Mouse (Mus musculus): ENCODE data around the gene Usp36. TPM values are rescaled to one million over a fixed set of nuclear protein-coding genes. Genes with fewer than 3 reads are reported as not detected.

Usp36 gene
- polyA plus RNA-seq, 2 experiments: 17.7 to 24.3 TPM

DNA sequence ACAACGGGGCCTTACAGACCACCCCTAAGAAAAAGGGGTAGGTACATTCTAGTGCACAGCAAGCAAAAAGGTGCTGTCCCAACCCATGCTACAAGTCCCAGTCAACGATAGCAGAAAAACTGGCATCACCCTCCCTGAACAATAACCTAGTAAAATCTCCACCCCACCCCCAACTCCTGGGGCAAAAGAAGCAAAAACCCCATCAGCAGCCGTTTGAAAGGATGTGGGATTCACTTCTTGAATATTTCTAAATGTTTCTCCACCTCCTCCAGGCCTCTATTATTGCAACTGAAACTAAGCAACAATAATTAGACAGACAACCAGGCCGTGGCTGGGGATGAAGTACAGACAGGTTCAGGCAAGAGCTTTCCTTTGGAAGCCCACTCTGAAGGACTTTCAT, 49.7 kb downstream of the Usp36 start:
- no peak overlapping the region for H3K4me2 ChIP-seq (replicated peaks; ENCODE audit: low read depth, low read length, severe bottlenecking)
- H3K36me3 ChIP-seq (ENCODE audit: control insufficient read depth, insufficient read depth, low read length): no peaks in the 10 kb centered on the region
- H3K4me1 ChIP-seq (ENCODE audit: control insufficient read depth, insufficient read depth, low read length): peaks cover 53% of the 10 kb centered on the region
- 38% methylated on average over 4 of the region's 4 CpGs for WGBS
- TF ChIP-seq POLR2A (IDR thresholded peaks at IDR 0.05; ENCODE audit: borderline replicate concordance, extremely low read depth, insufficient read depth, insufficient read length): no peak
- H3K27me3 ChIP-seq (ENCODE audit: control insufficient read depth, insufficient read depth, low read length): no peaks in the 10 kb centered on the region
- no peaks in the 10 kb centered on the region for H3K9me3 ChIP-seq (ENCODE audit: control insufficient read depth, low read length)
- ATAC-seq (ENCODE audit: low FRiP score, low read depth) (no peak), DNase-seq (ENCODE audit: low spot score) (no peak)
- peak overlapping the region; percentile 89 for H3K27ac ChIP-seq (replicated peaks; ENCODE audit: low read depth, low read length)
- H3K9ac ChIP-seq (ENCODE audit: low read depth, low read length, severe bottlenecking): no peak overlapping the region
- H3K4me3 ChIP-seq (replicated peaks; ENCODE audit: low read length): no peak overlapping the region

DNA sequence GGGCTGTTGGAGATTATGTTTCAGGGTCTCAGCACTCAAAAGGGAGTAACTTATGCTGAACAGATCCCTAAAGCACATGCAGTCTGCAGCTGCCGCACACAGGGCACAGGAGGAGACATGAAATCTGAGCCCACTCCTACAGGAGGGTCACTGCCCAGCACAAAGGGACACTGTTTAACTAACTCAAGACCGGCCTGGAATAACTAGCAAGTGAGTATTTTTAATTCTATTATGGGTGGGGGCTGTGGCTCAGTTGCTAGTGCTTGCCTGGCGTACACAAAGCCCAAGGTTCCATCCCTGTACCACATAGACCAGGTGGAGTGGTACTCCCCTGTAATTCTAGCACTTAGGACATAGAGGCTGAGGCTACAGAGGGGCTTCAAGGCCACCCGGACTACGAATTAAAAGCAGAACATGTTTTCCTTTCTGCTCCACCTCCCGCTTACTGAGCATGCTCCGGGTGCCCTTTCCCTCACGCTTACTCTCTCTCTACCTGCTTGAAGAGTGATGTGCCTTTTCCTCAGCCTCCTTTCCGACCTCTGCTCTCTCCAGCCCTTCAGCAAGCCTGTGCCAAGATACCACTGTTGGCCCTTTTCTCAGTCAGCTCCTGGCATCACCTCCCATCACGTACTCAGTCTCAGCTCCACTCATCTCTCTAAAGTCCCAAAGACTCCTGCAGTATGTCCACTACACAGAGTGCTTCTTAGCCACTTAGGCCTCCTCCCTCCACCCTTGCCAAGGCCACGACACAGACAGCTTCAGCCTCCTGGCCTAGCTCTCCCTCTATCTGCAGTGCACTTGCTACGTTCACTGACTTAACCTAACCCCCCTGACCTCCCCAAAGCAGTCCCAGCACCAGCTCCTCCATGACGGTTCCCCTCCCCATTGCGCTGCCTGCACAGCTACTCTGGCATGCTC, 50.5 kb downstream of the Usp36 start:
- DNase-seq (ENCODE audit: low spot score) (peak; percentile 52), ATAC-seq (ENCODE audit: low FRiP score, low read depth) (peak; percentile 90)
- Histone ChIP-seq H3K36me3 (ENCODE audit: control insufficient read depth, insufficient read depth, low read length) (no peaks in the 10 kb centered on the region), H3K9ac (ENCODE audit: low read depth, low read length, severe bottlenecking) (peak overlapping the region; percentile 22; the same call in 1 of the 2 replicates), H3K4me3 (replicated peaks; ENCODE audit: low read length) (no peak overlapping the region), H3K4me1 (ENCODE audit: control insufficient read depth, insufficient read depth, low read length) (peaks cover 53% of the 10 kb centered on the region), H3K27ac (replicated peaks; ENCODE audit: low read depth, low read length) (peak overlapping the region; percentile 89), H3K27me3 (ENCODE audit: control insufficient read depth, insufficient read depth, low read length) (no peaks in the 10 kb centered on the region), H3K4me2 (replicated peaks; ENCODE audit: low read depth, low read length, severe bottlenecking) (peak overlapping the region; percentile 31; the same call in 1 of the 2 replicates), H3K9me3 (ENCODE audit: control insufficient read depth, low read length) (no peaks in the 10 kb centered on the region)
- TF ChIP-seq POLR2A (IDR thresholded peaks at IDR 0.05; ENCODE audit: borderline replicate concordance, extremely low read depth, insufficient read depth, insufficient read length): no peak
- WGBS: 31% methylated on average over 14 of the region's 14 CpGs

DNA sequence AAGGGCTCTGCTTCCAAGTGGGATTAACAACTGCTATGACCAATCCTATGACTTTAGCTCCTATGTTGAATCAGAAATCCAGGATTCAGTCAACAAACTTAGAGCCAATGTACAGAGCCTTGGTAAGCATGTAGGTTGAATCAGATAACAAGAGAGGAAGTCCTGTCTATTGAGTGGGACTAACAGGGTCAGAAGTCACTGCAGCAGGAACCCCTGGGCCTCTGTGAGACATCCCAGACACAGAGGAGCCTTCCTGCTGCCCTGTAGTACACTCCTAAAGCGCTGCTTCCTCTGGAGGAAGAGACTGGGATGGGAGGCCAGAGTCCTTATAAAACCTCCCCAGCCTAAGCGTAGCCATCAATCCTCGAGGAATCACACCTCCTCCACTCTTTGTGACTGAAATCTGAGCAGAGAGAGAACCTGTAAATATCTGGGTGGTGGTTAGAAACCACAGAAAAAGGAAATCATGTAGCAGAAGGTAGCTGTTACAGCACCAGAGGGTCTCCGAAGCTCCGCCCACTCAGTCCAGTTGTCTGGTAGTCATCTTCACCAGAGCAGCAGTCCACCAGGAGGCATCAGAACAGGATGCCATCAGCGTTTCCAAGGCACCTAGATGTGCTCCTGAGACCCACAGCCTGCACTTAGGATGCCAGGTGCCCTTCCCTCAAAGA, 53.4 kb downstream of the Usp36 start:
- H3K27me3 ChIP-seq (ENCODE audit: control insufficient read depth, insufficient read depth, low read length): no peaks in the 10 kb centered on the region
- no peak overlapping the region; the same call in 1 of the 2 replicates for H3K9ac ChIP-seq (ENCODE audit: low read depth, low read length, severe bottlenecking)
- ATAC-seq (ENCODE audit: low FRiP score, low read depth) (no peak), DNase-seq (ENCODE audit: low spot score) (no peak)
- H3K27ac ChIP-seq (replicated peaks; ENCODE audit: low read depth, low read length): peak overlapping the region; percentile 55; the same call in 1 of the 2 replicates
- WGBS: 46% methylated on average over 6 of the region's 6 CpGs
- no peaks in the 10 kb centered on the region for H3K9me3 ChIP-seq (ENCODE audit: control insufficient read depth, low read length)
- TF ChIP-seq POLR2A (IDR thresholded peaks at IDR 0.05; ENCODE audit: borderline replicate concordance, extremely low read depth, insufficient read depth, insufficient read length): no peak
- H3K4me2 ChIP-seq (replicated peaks; ENCODE audit: low read depth, low read length, severe bottlenecking): no peak overlapping the region
- peaks cover 49% of the 10 kb centered on the region for H3K4me1 ChIP-seq (ENCODE audit: control insufficient read depth, insufficient read depth, low read length)
- no peaks in the 10 kb centered on the region for H3K36me3 ChIP-seq (ENCODE audit: control insufficient read depth, insufficient read depth, low read length)
- no peak overlapping the region for H3K4me3 ChIP-seq (replicated peaks; ENCODE audit: low read length)

DNA sequence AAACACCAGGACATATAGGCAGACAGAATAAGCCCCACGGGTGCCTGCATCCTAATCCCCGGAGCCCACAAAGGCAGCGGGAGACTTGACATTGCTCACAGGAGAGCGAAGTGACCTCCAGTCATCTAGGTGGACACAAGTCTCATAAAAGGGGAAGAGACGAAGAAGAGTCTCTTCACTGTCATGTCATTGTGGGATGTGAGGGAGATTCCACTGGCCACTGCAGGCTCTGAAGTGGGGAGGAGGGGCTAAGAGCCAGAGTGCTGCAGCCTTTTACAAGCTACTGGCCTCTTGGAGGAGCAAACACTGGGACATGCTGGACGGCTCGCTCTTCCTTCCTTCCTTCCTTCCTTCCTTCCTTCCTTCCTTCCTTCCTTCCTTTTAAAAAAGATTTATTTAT, 55.1 kb downstream of the Usp36 start:
- WGBS: 79% methylated on average over 7 of the region's 7 CpGs
- Histone ChIP-seq H3K9ac (ENCODE audit: low read depth, low read length, severe bottlenecking) (no peak overlapping the region), H3K36me3 (ENCODE audit: control insufficient read depth, insufficient read depth, low read length) (no peaks in the 10 kb centered on the region), H3K4me3 (replicated peaks; ENCODE audit: low read length) (no peak overlapping the region), H3K4me1 (ENCODE audit: control insufficient read depth, insufficient read depth, low read length) (peaks cover 44% of the 10 kb centered on the region), H3K27me3 (ENCODE audit: control insufficient read depth, insufficient read depth, low read length) (no peaks in the 10 kb centered on the region), H3K9me3 (ENCODE audit: control insufficient read depth, low read length) (no peaks in the 10 kb centered on the region), H3K27ac (replicated peaks; ENCODE audit: low read depth, low read length) (no peak overlapping the region), H3K4me2 (replicated peaks; ENCODE audit: low read depth, low read length, severe bottlenecking) (no peak overlapping the region)
- TF ChIP-seq POLR2A (IDR thresholded peaks at IDR 0.05; ENCODE audit: borderline replicate concordance, extremely low read depth, insufficient read depth, insufficient read length): no peak
- ATAC-seq (ENCODE audit: low FRiP score, low read depth) (no peak), DNase-seq (ENCODE audit: low spot score) (no peak)

DNA sequence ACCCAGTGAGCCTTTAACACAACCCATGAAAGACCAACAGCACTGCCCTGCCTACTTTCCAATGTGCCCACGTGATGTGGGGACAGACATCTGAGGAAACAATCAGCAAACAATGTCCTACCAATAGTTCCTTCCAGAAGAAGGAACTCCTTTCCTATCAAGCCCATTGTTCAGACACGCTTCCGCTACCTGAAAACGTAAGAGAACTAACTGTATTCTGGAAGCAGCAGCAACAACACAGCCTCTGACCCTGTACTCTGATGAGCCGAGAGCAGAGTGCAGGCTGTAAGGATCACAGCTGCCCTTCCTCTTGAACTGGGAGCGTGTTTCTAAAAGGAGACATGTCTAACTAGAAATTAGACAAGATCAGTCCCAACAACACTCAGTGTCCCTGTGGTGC, 55.5 kb downstream of the Usp36 start:
- no peak overlapping the region for H3K4me3 ChIP-seq (replicated peaks; ENCODE audit: low read length)
- H3K4me2 ChIP-seq (replicated peaks; ENCODE audit: low read depth, low read length, severe bottlenecking): no peak overlapping the region
- no peak overlapping the region for H3K9ac ChIP-seq (ENCODE audit: low read depth, low read length, severe bottlenecking)
- DNase-seq (ENCODE audit: low spot score) (no peak), ATAC-seq (ENCODE audit: low FRiP score, low read depth) (no peak)
- no peaks in the 10 kb centered on the region for H3K27me3 ChIP-seq (ENCODE audit: control insufficient read depth, insufficient read depth, low read length)
- peaks cover 39% of the 10 kb centered on the region for H3K4me1 ChIP-seq (ENCODE audit: control insufficient read depth, insufficient read depth, low read length)
- no peak overlapping the region for H3K27ac ChIP-seq (replicated peaks; ENCODE audit: low read depth, low read length)
- 84% methylated on average over 6 of the region's 6 CpGs for WGBS
- TF ChIP-seq POLR2A (IDR thresholded peaks at IDR 0.05; ENCODE audit: borderline replicate concordance, extremely low read depth, insufficient read depth, insufficient read length): no peak
- H3K9me3 ChIP-seq (ENCODE audit: control insufficient read depth, low read length): no peaks in the 10 kb centered on the region
- no peaks in the 10 kb centered on the region for H3K36me3 ChIP-seq (ENCODE audit: control insufficient read depth, insufficient read depth, low read length)
